Mouse (Mus musculus) T-helper 2 cell (primary cell): ENCODE measurements around the gene Nemp2.
"Not testable (repeated sequence)": the region's sequence is repeated elsewhere in the genome, so short reads cannot be mapped to it uniquely, and the experiment has no call there.

Source experiments
- in situ Hi-C: fragments of 300-600 bp; cut with MboI, MseI; formaldehyde crosslinking; loops from one replicate; pipeline ENCODE4 v1.15.1; 2025; ENCODE audit warnings: high pct_unique_total_duplicates

Nemp2 gene

GRCm38 (mm10) chr1:52652601-52653253 lies 22.2 kb downstream of the Nemp2 start:
- in situ Hi-C loops: no loop called here

GRCm38 (mm10) chr1:52653366-52653765 lies 22.9 kb downstream of the Nemp2 start:
- in situ Hi-C loops: no loop called here

- in situ Hi-C loops: no loop called here
These were observed 24.6 kb downstream of the Nemp2 start for GRCm38 (mm10) chr1:52655153-52655552.

- in situ Hi-C loops: no loop called here
These were observed 27.7 kb downstream of the Nemp2 start for GRCm38 (mm10) chr1:52658160-52658559.

GRCm38 (mm10) chr1:52660278-52660677 lies 29.8 kb downstream of the Nemp2 start:
- in situ Hi-C loops: no loop called here

GRCm38 (mm10) chr1:52660765-52661164 lies 30.3 kb downstream of the Nemp2 start:
- in situ Hi-C loops: no loop called here

GRCm38 (mm10) chr1:52663228-52663627 lies 32.7 kb downstream of the Nemp2 start:
- in situ Hi-C loops: no loop called here

GRCm38 (mm10) chr1:52668743-52669323 lies 38.3 kb downstream of the Nemp2 start:
- in situ Hi-C loops: no loop called here

- in situ Hi-C loops: no loop called here
These were observed 39.4 kb downstream of the Nemp2 start for GRCm38 (mm10) chr1:52669931-52670330.

GRCm38 (mm10) chr1:52675561-52676551 lies 45.4 kb downstream of the Nemp2 start:
- in situ Hi-C loops: no loop called here

GRCm38 (mm10) chr1:52676621-52677020 lies 46.1 kb downstream of the Nemp2 start:
- in situ Hi-C loops: no loop called here

- in situ Hi-C loops: no loop called here
These were observed 53.0 kb downstream of the Nemp2 start for GRCm38 (mm10) chr1:52683550-52683949.

GRCm38 (mm10) chr1:52687636-52688035 lies 57.1 kb downstream of the Nemp2 start:
- in situ Hi-C loops: no loop called here

GRCm38 (mm10) chr1:52694456-52694855 lies 64.0 kb downstream of the Nemp2 start:
- in situ Hi-C loops: not testable (repeated sequence)
